Mouse (Mus musculus): ENCODE results near the gene Mboat2. TPM values are rescaled to one million over a fixed set of nuclear protein-coding genes. Genes with fewer than 3 reads are reported as not detected.

Gene Mboat2
- polyA plus RNA-seq, 1 experiment from 2014 or later: 75.6 TPM

DNA sequence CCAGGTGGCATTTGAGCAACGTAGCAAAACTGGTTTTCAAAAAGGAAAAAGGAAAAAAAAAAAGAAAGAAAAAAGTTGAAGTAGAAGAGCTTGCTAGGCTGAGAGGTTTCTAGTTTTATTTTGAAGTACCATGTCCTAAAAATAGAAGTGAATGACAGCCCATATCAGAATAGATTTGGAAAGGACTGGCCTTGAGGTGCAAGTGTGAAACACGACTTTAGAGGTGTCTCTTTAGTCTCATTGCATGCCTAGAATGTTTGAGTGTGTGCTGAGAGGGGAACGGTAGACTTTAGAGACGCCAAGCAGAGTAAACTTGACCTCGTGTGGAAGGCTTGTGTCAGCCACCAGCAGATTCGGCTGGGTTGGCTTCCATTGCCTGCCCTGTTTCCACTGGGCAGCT is 81.5 kb downstream of the Mboat2 start:
- no peaks in the 10 kb centered on the region for H3K9me3 ChIP-seq
- H3K4me2 ChIP-seq (replicated peaks): no peak overlapping the region
- no peaks in the 10 kb centered on the region for H3K4me1 ChIP-seq (replicated peaks)
- no peaks in the 10 kb centered on the region for H3K27me3 ChIP-seq
- no peak overlapping the region for H3K4me3 ChIP-seq (replicated peaks)
- H3K36me3 ChIP-seq: peaks cover 45% of the 10 kb centered on the region
- 88% methylated on average over 6 of the region's 6 CpGs for WGBS
- ATAC-seq: no peak
- no peak overlapping the region for H3K27ac ChIP-seq
- no peak overlapping the region for H3K9ac ChIP-seq (replicated peaks)

DNA sequence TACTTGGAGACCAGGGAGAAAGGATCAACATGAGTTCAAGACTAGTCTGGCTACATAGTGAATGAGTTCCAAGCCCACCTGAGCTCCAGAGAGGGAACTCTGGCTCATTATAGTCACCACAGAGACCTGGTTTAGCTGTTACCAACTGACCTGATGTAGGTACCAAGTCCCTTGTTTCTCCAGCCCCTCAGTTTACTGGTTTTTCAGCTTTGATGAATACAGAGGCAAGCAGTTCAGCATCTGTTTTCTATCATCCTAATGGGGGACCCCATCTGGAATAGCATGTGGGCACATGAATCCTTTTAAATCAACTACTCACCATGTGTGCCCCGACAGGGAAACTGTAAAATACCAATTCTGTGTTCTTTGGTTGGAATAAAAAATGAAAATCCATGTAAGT is 82.2 kb downstream of the Mboat2 start:
- WGBS: 90% methylated on average over 1 of the region's 1 CpGs
- Histone ChIP-seq H3K36me3 (peaks cover 45% of the 10 kb centered on the region), H3K4me3 (replicated peaks) (no peak overlapping the region), H3K9me3 (no peaks in the 10 kb centered on the region), H3K9ac (replicated peaks) (no peak overlapping the region), H3K27ac (no peak overlapping the region), H3K27me3 (no peaks in the 10 kb centered on the region), H3K4me1 (replicated peaks) (no peaks in the 10 kb centered on the region), H3K4me2 (replicated peaks) (no peak overlapping the region)
- no peak for ATAC-seq

DNA sequence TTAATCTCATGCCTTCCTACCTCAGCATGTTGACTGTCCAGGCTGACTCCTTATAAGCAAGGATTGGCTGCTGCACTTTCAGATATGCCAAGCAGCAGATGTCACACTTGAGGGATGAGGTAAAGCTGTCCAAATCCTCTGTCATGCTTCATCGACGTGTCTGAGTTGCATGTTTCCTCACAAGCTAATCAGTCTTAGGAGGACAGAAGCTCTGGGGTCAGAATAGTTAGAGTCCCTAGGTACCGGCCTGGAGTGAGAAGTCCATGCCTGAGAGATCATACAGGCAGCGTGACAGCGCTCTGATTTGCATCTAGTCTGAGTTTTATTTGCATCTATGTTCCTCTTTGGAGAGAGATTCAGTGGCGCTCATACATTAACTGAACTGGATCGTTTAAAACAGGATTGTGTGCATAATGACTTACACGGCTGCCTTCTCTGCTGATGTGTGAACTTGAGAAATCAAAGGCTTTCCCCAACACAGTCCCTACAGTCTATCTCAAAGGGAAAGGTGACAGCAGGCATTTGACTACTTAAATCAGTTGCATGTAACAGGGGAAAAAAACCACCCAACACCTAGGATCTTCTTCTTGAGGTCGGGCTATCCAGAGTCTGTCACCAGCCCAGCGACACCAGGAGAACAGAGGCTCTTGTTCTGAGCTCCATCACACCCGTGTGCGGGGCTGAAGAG is 88.0 kb downstream of the Mboat2 start:
- ATAC-seq: 0 out of 2 replicates have a peak, but pooled peaks have one; percentile 34
- no peak overlapping the region for H3K4me3 ChIP-seq (replicated peaks)
- peaks cover 31% of the 10 kb centered on the region for H3K36me3 ChIP-seq
- peak overlapping the region; percentile 53; the same call in 1 of the 2 replicates for H3K27ac ChIP-seq
- H3K9me3 ChIP-seq: no peaks in the 10 kb centered on the region
- peaks cover 19% of the 10 kb centered on the region for H3K4me1 ChIP-seq (replicated peaks)
- WGBS: 50% methylated on average over 12 of the region's 12 CpGs
- H3K27me3 ChIP-seq: no peaks in the 10 kb centered on the region
- H3K9ac ChIP-seq (replicated peaks): no peak overlapping the region
- H3K4me2 ChIP-seq (replicated peaks): no peak overlapping the region

DNA sequence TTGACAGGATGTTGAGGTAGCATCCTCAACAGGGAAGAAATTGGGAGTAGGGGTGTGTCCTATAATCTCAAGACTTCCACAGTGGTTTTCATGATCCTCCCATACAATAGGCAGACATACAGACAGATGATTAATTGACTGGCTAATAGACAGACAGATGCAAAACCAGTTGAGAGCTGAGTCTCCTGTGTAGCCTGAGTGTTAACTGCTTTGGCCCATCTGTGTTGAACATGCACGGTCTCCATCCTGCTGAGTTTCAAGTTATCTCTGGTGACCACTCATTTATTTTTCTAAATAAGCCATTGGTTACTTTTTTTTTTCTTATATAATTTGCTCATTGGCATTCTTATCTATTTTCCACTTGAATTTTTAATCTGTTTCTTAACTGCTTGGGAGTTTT is 90.2 kb downstream of the Mboat2 start:
- WGBS: 82% methylated on average over 1 of the region's 1 CpGs
- ATAC-seq: no peak
- Histone ChIP-seq H3K9ac (replicated peaks) (no peak overlapping the region), H3K27ac (no peak overlapping the region), H3K4me3 (replicated peaks) (no peak overlapping the region), H3K9me3 (no peaks in the 10 kb centered on the region), H3K27me3 (no peaks in the 10 kb centered on the region), H3K4me2 (replicated peaks) (no peak overlapping the region), H3K4me1 (replicated peaks) (peaks cover 30% of the 10 kb centered on the region), H3K36me3 (peaks cover 22% of the 10 kb centered on the region)

DNA sequence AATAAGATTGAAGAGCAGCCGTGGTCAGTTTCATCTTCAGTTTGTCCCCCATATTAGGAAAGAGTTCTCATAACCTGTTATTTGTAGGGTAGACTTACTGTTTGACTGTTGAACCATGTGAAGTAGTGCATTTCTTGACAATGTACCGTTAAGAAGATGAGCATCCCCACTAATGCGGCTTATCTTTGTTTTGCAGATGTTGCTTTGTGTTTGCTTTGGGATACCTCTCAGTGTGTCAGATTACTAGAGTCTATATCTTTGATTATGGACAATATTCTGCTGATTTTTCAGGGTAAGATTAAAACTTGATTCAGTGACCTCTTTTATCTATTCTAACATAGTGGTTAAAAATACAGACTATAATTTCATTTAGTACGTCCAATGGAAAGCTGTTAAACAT is 93.3 kb downstream of the Mboat2 start:
- H3K4me2 ChIP-seq (replicated peaks): no peak overlapping the region
- no peak overlapping the region for H3K9ac ChIP-seq (replicated peaks)
- no peak overlapping the region for H3K4me3 ChIP-seq (replicated peaks)
- no peak overlapping the region for H3K27ac ChIP-seq
- H3K36me3 ChIP-seq: no peaks in the 10 kb centered on the region
- no peaks in the 10 kb centered on the region for H3K9me3 ChIP-seq
- 81% methylated on average over 4 of the region's 4 CpGs for WGBS
- H3K4me1 ChIP-seq (replicated peaks): peaks cover 39% of the 10 kb centered on the region
- H3K27me3 ChIP-seq: no peaks in the 10 kb centered on the region
- ATAC-seq: no peak

DNA sequence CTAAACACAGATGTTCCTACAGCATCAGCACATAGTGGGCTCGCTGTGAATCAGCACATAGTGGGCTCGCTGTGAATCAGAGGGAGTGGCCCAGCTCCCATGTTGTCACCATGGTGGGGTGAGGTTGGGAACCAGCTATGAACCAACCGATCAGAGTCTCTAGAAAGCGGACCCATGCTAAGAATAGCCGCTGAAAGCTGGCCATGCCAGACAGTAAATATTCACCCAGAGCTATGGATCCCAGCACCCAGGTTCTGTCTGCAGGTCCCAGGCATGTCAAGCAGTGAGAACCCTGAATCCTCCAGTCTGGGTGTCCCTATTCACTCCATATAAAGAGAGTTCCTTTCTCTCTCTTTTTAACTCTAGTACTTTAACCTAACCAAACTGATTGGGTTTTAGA is 94.6 kb downstream of the Mboat2 start:
- Histone ChIP-seq H3K4me3 (replicated peaks) (no peak overlapping the region), H3K27me3 (no peaks in the 10 kb centered on the region), H3K9me3 (no peaks in the 10 kb centered on the region), H3K36me3 (no peaks in the 10 kb centered on the region), H3K4me1 (replicated peaks) (peaks cover 34% of the 10 kb centered on the region), H3K4me2 (replicated peaks) (no peak overlapping the region), H3K9ac (replicated peaks) (no peak overlapping the region), H3K27ac (no peak overlapping the region)
- 82% methylated on average over 5 of the region's 5 CpGs for WGBS
- ATAC-seq: no peak

DNA sequence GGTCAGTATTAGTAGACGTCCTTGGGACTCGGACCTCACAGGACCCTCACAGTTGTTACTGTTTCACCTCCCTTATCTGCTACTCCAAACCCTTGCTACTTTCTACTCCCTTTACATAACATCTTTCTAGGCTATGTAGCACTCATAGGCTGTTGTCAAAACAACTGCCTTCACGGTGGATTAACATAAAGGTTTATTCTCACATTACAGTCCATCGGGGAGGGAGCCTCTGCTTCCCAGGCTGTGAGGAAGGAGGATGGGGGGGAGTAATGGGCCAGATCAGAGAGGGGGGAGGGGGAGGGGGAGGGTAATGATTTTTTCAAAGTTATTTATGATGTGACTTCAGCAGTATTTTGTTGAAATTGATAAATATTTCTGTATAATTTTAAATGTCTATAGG is 95.0 kb downstream of the Mboat2 start:
- Histone ChIP-seq H3K27ac (no peak overlapping the region), H3K36me3 (no peaks in the 10 kb centered on the region), H3K9ac (replicated peaks) (no peak overlapping the region), H3K4me1 (replicated peaks) (peaks cover 34% of the 10 kb centered on the region), H3K4me3 (replicated peaks) (no peak overlapping the region), H3K27me3 (no peaks in the 10 kb centered on the region), H3K9me3 (no peaks in the 10 kb centered on the region), H3K4me2 (replicated peaks) (no peak overlapping the region)
- ATAC-seq: no peak
- 33% methylated on average over 4 of the region's 4 CpGs for WGBS

DNA sequence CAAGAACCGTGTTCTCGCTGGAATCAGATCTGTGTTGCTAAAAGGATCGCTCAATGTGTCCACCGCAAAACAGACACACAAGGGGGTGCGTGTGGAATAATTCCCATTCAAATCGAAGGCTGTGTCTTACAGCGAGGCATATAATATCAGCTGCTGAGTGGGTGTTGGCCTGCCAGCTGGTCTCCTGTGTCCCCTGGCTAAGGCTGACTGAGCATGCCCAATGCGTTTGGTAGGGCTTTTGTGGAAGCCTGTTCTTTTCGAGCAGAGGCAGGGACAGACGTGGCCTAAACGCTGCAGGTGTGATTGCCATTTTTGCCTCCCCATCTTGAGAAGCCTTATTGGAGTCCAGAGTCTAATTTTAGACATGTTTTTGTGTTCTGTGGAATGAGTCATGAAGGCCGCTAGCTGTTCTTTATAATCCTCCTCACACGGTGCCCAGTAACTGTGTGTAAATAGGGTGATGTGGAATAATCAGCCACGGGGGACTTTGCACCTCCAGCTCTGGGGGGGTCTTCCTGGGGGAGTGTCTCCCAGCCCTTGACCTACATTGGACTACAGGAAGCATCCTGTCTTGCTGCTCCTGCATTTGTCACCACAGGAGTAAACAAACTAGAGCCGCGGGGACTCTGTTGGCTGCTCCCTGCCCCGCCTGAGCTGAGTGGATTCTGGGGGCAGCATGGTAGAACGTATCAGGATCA is 97.5 kb downstream of the Mboat2 start:
- Histone ChIP-seq H3K27me3 (no peaks in the 10 kb centered on the region), H3K9me3 (no peaks in the 10 kb centered on the region), H3K4me3 (replicated peaks) (no peak overlapping the region), H3K4me1 (replicated peaks) (peaks cover 47% of the 10 kb centered on the region), H3K27ac (peak overlapping the region; percentile 75), H3K36me3 (0 out of 2 replicates have a peak, but pooled peaks cover 2% of the 10 kb centered on the region), H3K4me2 (replicated peaks) (0 out of 2 replicates have a peak overlapping the region, but pooled peaks have one; percentile 6), H3K9ac (replicated peaks) (no peak overlapping the region)
- WGBS: 43% methylated on average over 18 of the region's 18 CpGs
- ATAC-seq: peak; percentile 74

DNA sequence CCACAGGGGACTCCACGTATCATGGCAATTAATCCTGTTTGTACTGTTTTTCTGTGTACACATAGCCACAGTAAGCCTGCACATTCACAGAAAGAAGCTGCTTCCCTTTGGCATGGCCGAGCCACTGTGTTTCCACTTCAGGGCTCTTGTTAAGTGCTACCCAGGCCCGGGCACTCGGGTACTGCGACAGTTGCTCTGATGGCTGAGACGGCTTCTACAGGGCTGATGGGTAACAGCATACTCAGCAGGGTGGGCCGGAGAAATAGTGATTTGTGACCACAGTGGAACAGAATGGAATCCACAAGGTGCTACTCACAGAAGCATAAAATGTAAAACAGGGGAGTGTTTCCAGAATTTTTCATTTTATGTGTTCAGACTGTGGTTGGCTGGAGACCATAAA is 98.4 kb downstream of the Mboat2 start:
- Histone ChIP-seq H3K36me3 (0 out of 2 replicates have a peak, but pooled peaks cover 2% of the 10 kb centered on the region), H3K4me2 (replicated peaks) (no peak overlapping the region), H3K27ac (peak overlapping the region; percentile 75), H3K4me3 (replicated peaks) (no peak overlapping the region), H3K4me1 (replicated peaks) (peaks cover 51% of the 10 kb centered on the region), H3K9ac (replicated peaks) (no peak overlapping the region), H3K9me3 (no peaks in the 10 kb centered on the region), H3K27me3 (no peaks in the 10 kb centered on the region)
- WGBS: 65% methylated on average over 7 of the region's 7 CpGs
- peak; percentile 21; the same call in 1 of the 2 replicates for ATAC-seq

DNA sequence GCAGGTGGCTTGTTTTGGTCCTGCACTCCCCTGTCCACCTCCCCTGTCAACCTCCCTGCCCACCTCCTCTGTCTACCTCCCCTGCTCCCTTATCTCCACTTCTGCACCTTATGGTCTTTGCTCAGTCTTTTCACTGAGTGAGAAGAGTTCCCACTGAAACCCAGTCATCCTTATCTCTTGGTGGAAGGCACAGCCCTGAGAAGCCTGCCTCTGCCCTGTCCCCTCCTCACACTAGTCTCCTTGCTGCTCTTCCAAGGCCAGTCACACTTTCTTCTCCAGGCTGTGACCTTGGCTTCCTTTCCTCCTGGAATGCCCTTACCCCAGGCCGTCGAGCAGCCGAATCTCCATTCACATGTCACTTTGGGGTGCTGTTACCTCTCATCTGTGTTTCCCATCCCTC is 100.1 kb downstream of the Mboat2 start:
- 88% methylated on average over 3 of the region's 3 CpGs for WGBS
- H3K4me2 ChIP-seq (replicated peaks): no peak overlapping the region
- H3K9me3 ChIP-seq: no peaks in the 10 kb centered on the region
- ATAC-seq: no peak
- H3K27me3 ChIP-seq: no peaks in the 10 kb centered on the region
- peaks cover 11% of the 10 kb centered on the region for H3K36me3 ChIP-seq
- H3K9ac ChIP-seq (replicated peaks): no peak overlapping the region
- peaks cover 49% of the 10 kb centered on the region for H3K4me1 ChIP-seq (replicated peaks)
- H3K27ac ChIP-seq: no peak overlapping the region
- no peak overlapping the region for H3K4me3 ChIP-seq (replicated peaks)

DNA sequence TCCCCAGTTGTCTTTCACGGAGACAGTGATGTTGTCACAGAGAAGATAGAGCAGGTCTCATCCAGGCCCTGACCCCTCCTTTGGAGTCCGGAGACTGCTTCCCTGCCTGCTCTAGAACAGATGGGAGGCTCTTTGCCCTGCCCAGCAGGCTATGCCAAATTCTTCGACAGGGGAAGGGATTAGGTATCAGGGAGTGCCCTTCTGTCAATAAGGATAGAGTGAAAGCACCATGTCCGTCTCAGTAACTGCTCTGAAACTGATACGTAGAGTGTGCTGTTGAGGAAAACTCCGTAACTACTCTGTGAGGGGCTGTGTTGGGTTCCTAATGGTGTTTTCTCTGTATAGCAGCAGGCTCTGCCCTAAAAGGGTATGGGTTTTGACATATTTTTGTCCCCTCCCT is 101.4 kb downstream of the Mboat2 start:
- peaks cover 15% of the 10 kb centered on the region for H3K36me3 ChIP-seq
- ATAC-seq: no peak
- H3K9me3 ChIP-seq: no peaks in the 10 kb centered on the region
- H3K9ac ChIP-seq (replicated peaks): no peak overlapping the region
- peaks cover 49% of the 10 kb centered on the region for H3K4me1 ChIP-seq (replicated peaks)
- H3K27me3 ChIP-seq: no peaks in the 10 kb centered on the region
- peak overlapping the region; percentile 81 for H3K27ac ChIP-seq
- 45% methylated on average over 6 of the region's 6 CpGs for WGBS
- H3K4me3 ChIP-seq (replicated peaks): no peak overlapping the region
- no peak overlapping the region for H3K4me2 ChIP-seq (replicated peaks)

DNA sequence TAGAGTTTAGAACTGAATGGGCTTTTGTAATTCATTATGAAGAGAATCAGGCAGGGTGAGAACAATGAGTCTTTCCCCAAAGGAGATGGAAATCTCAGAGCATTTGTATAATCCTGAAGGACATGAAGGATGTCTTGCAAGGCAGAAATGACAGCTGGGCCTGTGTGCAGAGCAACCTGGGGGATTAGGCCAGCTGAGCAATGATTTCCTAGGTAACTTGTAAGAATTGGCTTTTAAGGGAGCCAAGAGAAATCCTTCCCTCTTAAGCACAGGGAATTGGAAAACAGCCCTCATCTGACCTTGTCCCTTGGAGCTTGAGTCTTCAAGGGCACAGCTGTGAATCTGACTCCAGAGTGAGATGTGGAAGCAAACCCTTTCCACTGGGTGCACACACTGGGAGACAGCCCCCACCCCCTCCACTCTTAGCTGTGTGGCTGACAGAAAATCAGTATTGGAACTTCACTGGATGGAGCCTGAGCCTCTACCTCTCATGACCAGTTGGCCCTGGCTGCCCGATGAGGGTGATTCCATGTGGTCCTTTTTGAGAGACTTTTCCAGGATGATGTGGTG is 102.6 kb downstream of the Mboat2 start:
- H3K4me1 ChIP-seq (replicated peaks): peaks cover 40% of the 10 kb centered on the region
- H3K9me3 ChIP-seq: no peaks in the 10 kb centered on the region
- no peaks in the 10 kb centered on the region for H3K27me3 ChIP-seq
- H3K36me3 ChIP-seq: peaks cover 15% of the 10 kb centered on the region
- 61% methylated on average over 1 of the region's 1 CpGs for WGBS
- H3K27ac ChIP-seq: peak overlapping the region; percentile 81
- H3K4me2 ChIP-seq (replicated peaks): no peak overlapping the region; the same call in 1 of the 2 replicates
- H3K4me3 ChIP-seq (replicated peaks): no peak overlapping the region
- H3K9ac ChIP-seq (replicated peaks): no peak overlapping the region
- peak; percentile 38 for ATAC-seq

Measured in midbrain, embryonic 13.5 days (tissue).